Mouse (Mus musculus): ENCODE data around the gene R3hdm4.

The R3hdm4 gene

DNA sequence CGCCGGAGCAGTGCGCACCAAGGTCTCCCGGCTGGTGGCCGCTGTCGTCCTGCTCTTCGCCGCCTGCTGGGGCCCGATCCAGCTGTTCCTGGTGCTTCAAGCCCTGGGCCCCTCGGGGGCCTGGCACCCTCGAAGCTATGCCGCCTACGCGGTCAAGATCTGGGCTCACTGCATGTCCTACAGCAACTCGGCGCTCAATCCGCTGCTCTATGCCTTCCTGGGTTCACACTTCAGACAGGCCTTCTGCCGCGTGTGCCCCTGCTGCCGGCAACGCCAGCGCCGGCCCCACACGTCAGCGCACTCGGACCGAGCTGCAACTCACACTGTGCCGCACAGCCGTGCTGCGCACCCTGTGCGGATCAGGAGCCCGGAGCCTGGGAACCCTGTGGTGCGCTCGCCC lies 564 bp upstream of the R3hdm4 start:
- no peak for DNase-seq

DNA sequence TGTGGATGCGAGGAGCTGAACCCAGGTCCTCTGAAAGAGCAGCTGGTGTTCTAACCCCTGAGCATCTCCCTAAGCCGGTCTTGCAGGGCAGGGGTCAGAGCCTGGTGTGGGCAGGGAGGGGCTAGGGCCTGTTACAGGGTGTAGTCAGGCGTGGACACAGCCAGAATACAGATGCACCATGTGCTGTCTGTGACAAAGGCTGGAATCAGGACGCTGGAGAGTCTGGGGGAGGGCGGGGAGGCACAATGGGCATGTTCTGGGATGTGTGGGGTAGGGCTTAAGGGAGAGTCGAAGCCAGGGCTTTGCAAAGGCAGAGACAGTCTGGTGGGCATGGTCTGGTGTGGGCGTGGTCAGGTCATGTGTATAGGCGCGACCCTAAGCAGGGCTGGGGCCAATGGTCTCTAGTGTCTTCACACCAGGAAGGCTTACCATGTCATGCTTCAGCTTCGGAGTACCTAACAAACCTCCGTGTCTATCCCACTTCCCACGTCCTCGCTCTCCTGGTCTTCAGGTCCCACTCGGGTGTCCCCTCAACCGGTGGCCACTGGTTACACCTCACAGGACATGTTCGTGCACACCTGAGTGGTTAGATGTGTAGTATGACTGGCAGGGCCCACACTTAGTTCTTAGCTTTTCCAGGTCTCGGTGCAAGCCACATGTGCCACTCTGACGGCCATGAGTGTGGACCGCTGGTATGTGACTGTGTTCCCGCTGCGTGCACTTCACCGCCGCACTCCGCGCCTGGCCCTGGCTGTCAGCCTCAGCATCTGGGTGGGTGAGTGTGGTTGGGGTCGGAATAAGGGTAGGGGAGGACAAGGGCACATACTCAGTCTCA lies 735 bp downstream of the R3hdm4 start:
- no peak for DNase-seq

DNA sequence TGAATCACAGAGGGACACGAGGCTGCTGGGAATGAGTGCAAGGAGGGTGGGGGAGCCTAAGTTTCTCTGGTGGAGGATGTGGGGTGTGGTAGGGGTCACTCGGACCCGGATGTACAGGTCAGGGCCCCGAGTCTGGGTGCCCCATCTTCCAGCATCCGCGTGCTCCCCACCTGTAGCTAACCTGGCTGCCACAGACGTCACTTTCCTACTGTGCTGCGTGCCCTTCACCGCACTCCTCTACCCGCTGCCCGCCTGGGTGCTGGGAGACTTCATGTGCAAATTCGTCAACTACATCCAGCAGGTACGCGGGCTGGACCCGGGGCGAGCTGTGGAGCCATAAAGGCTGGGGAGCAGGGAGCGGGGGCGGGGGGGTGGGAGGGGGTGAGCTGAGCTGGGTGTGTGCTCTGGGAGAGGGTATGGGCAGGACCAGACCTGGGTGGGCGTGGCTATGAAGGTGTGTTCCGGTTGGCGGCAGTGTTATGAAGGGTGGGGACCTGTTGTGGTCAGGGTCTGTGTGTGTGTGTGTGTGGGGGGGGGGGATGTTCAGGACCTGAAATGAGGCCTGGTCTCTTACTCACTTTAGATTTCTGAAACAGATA lies 1.7 kb downstream of the R3hdm4 start:
- DNase-seq, result no peak

DNA sequence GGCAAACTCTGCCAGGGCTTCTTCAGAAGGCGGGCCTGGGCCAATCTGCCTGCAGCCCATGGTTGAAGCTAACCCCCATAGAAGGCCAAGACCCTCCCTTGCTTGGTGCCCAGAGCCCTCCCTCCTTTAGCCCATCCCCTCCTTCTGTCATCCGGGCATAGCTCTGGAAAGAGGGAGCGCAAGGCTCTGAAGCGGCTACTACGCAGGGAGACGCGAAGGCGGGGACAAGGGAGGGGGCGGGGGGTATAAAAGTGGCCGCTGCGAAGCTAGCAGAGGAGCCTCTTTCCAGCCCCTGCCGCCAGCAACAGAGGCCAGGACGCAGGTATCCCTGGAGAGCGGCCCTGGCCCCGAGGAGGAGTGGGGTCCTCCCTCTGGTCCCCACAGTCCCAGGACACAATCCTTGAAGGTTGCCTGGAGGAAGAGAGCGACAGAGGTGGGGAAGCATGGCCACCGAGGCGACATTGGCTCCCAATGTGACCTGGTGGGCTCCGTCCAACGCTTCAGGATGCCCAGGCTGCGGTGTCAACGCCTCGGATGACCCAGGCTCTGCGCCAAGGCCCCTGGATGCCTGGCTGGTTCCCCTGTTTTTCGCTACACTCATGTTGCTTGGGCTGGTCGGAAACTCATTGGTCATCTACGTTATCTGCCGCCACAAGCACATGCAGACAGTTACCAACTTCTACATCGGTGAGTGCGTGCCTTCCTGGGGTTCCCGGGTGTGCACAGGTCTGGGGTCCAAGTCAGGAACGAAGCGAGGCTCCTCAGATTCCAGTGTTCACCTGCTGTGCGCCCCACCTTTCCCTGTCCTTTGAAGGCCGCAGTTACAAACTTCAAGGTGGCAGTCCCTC lies 2.6 kb downstream of the R3hdm4 start:
- DNase-seq, result peak; percentile 94

DNA sequence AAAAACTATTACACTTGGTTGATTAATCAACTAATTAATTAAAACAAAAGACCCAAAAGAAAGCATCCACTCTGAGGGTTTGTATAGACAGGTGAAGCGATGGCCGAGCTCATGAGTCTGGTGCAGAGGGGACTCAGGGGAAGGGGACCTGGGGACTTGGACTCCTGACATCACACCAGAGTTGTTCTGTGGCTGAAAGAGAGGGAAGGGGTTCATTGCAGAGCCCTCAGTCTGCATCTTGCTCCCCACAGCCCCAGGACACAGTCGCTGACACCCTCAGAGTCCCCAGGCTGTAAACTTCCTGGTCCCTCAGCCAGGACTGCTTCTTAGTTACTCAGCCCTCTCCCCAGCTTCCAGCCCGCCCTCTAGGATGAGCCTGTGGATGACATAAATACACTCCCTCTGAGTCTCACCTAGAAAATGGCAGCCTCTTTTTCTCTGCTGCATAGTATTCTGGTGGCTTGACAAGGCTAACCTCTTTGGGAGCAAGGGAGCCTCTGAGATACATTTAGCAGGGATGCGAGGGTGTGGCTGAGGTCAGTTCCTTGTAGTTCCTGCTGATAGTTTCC lies 3.4 kb downstream of the R3hdm4 start:
- DNase-seq, result peak; percentile 91

DNA sequence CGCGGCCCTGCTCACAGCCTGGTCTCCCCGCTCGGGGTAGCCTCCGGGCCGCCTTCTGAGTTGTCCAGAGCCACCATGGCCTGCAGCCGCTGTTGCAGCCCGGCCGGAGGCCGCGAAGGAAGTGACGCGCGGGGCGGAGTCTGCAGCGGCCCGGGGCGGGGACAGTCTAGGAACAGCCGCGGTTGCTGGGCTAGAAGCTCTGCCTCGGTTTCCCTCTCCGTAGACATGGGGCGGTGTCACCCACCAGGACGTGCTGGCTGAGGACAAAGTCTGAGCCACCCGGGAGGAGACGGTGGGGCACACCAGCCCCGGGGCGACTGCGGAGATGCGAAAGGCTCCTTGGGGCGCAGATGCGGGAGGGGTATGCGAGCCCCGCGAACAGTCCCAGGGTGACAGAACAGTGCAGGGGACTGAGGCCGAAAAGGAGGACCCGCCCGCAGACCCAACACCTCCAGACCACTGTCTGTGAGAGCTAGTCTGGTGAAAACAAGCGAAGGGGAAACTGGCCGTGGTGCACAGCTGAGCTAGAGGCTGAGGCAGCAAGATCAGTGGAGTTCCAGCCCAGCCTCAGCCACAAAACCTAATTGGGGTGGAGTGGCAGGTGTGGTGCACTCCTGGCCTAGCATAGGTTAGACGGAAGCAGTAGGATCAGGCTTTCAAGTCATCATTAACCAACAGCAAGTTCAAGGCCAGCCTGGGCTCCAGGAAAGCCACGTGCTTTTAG lies 4.0 kb downstream of the R3hdm4 start, which contains the start of gene Kiss1r:
Gene Kiss1r (plus strand): TSS at position 164 of the 724 bp plus-strand sequence.
- DNase-seq, result peak; percentile 99

DNA sequence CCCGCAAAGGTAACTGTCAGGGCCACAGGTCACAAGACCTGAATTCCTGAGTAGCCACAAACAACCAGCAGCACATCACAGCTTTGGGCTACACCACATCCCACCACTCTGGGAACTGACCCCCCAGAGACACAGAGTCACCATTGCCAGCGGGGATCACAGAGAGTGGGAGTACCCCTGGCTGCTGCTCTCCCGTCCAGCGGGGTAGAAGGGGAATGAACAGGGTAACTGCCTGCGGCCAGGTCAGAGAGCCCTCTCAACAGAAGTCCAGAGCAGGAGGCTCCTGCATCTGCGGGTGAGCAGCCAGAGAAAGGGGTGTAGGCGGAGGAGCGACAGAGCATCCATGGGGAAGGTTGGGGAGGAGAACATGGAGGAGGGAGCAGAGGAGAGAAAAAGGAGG lies 4.9 kb downstream of the R3hdm4 start:
- DNase-seq, result peak; percentile 93

DNA sequence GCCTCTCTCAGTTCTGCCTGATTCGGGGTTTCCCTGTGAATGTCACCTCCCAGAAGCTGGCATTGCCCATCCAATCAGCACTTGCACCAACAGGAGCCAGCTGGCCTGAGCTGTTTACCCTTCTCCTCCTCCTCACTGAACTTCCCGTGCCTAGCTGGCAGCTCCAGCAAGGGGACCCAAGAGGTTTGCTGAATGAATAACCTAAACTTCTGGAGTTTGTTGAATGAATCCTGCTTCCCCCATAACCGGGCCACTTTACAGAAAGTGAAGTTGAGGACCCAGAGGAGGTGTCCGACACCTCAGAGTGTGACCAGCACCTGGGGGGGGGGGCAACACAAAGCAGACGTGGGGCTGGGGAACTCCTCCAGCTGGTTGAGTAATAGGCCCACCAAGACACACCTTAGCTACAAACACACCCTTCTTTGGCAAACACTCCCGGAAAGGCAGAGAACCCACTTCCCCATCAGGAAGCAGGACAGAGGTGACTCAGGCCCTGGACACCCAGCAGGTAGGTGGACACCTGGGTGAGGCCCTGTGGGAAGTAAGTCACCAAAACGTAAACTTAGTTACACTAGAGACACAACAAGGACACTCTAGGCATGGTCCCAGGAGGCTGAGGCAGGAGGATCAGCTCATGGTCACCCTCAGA lies 5.9 kb downstream of the R3hdm4 start:
- DNase-seq, result peak; percentile 93

DNA sequence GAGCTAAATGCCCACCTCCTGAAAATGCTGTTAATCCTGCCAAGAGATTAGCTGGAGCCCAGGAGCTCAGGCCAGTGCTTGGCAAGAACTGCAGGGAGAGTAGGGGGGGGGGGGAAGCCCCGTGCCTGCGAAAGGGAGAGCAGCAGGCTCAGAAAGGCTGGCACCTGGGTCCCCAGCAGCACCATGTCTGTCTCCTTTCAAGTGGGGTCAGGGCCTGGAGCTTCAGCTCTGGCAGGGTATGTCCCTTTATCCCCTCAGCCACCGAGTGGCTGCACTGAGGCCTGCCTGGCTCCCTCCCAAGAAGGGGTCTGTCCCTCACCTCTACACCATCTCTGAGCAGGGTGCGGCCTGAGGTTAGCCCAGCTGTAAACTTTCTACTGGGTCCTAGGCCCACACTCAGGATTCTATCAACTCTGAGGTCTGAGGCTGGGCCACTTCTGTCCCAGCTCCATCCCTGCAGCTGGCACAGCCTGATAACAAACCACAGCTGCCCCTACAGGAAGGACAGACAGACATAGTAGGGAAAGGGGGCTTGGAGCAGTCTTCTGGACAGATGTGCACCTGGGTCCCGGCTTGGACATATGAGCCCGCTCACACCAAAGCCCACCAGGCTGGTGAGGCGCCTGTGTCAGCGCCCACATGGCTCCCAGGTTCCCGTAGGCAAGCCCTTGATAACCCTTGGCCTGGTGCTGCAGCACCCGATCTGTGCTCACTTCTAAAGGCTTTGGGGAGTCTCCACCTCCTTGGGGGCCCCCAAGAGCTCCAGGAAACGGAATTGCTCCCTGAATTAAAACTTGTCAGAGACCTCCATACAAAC lies 6.7 kb downstream of the R3hdm4 start:
- DNase-seq, result no peak

DNA sequence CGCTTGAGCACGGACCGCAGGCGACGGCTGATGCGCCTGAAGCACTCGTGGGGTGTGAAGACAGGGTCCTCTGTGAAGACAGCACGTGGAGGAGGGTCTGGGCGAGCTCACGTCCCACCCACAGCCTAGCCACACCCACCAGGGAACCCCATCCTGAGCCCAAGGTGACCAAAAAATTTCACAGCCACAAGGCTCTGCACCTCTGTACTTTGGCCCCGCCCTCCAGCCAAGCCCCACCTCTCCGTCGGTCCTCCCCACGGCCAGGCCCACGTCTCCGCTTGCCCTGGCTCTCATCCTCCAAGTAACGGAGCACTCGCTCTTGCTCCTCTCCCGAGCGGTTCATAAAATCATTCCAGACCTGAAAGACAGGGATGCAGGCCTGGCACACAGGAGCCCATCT lies 8.6 kb downstream of the R3hdm4 start:
- DNase-seq, result no peak

DNA sequence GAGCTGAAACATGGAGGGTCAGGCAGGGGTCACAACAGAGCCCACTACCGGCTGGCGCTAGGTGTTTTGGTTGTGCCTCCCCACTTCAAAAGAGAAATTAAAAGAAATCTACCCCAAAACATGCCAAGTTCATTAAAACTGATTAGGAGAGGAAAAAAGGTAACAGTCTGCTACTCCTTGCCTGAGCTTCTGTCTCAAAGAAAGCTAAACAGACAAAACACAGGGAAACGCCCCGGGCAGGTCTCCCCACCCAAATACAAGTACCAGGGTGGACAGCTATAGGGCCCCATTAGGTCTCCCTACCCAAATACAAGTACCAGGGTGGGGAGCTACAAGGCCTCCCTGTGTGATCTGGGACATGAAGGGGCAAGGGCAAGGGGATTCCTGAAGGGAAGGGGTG lies 10.5 kb downstream of the R3hdm4 start, which contains the start of gene Gm26602:
Gene Gm26602 (plus strand): TSS at position 301 of the 400 bp plus-strand sequence.
- no peak for DNase-seq

DNA sequence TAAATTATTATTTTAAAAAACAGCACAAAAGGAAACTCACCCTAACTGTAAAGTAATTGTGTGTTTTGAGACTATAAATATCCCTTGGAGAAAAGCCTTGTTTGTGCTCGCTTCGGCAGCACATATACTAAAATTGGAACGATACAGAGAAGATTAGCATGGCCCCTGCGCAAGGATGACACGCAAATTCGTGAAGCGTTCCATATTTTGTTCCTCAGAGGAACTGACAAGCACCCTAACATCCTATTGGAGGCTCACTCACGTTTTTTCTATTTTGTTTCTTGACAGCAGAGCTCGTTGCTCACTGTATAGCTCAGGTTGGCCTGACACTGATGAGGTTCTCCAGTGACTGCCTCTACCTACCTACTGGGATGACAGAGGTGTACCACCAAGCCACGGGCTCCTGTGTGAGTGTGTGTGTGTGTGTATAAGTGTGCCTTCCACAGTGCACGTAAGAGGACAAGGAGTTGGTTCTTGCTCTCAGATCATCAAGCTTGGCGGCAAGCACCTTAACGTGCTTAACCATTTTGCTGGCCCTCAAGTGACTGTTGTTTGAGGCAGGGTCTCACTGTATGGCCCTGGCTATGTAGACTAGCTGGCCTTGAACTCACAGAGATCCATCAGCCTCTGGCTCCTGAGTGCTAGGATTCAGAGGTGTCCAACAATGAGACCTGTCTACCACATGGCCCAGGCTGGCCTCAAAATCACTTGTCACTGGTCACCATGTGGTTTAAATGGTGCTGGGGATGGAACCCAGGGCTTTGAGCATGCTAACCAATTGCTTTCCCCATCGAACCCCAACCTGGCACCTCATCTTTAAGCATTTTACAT lies 11.7 kb downstream of the R3hdm4 start:
- peak; percentile 96 for DNase-seq

DNA sequence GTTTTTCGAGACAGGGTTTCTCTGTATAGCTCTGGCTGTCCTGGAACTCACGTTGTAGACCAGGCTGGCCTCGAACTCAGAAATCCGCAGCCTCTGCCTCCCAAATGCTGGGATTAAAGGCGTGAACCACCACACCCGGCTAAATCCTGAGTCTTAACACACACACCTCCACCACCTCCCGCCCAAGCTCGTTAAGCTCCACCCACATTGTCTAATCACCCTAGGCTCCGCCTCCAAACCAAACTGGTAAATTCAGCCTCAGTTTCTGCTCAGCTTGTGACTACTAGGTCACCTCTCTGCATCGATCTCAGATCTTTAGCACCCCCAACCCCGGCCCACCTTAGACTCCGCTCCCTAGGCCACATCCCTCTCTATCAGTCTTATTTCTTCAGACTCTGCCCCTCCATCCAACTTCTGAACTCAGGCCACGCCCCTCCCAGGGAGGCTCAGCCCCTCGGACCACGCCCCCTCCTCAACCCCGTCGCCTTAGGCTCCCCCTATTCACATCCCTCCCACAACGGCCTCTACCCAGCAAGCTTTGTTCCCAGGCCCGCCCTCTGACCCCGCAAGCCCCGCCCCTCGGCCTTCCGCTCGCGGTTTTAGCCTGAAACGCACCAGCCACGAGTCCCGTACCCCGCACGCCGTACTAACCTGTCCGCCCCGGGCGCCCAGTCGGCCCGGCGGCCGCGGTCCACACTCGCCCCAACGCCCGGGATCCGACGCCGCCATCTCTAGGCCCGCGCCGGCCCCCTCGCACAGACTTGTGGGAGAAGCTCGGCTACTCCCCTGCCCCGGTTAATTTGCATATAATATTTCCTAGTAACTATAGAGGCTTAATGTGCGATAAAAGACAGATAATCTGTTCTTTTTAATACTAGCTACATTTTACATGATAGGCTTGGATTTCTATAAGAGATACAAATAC lies 12.6 kb downstream of the R3hdm4 start, which contains the start of gene Med16:
Gene Med16 (minus strand): TSS at position 757 of the 925 bp plus-strand sequence.
- DNase-seq, result peak; percentile 100

DNA sequence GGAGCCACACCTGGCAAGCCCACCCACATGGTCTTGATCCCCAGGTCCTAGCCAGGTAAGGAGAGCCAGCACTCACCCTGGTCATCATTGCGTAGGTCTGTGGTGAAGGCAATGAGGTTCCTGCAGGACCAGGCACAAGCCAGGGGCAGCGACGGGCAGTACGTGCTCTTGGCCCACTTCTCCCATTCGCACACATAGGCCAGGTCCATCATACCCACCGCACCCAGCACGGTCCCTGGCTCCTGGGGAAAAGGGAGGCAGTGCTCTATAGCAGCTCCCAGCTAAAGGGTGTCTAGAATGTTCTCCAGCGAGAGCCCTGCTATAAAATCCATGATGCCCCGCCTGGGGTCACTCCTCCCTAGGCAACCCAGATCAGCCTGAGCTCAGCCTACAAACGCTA lies 13.6 kb downstream of the R3hdm4 start:
- peak; percentile 94 for DNase-seq

DNA sequence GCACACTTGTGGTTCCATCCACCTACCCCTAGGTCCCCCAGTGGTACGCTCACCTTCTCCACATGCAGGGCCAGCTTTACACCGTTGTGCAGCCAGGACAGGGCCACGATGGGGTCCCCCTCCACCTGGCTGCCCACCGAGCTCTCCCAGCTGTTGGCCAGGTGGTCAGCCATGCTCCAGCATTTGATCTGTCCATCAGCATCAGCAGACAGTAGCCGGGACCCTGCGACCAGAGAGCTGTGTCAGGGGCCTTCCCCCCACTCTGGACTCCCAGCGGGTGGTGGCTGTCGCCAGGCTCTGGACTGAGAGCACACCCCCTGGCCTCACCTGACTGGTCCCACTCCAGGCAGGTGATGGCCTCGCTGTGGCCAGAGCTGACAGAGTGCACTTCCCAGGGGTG lies 14.3 kb downstream of the R3hdm4 start:
- DNase-seq, result peak; percentile 94

DNA sequence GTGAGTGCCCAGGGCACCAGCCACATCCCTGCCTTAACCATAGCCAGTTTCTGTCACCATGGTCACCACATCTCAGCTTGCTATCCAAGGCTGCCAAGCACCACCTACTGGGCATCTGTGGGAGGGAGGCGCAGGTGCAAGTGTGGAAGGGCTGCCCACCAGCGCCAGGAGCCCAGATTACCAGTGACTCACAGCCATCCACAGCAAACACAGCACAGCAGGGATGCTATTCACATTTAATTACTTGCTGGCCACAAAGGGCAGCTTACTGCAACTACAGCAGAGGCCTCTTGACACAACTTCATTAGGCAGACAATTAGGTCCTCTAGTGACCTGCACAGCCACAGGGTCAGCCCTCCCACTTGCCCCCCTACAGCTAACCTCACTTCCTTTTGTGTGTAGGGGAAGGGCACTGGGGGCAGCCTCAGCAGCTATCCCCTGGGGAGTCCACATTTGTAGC lies 20.0 kb downstream of the R3hdm4 start:
- DNase-seq, result no peak

DNA sequence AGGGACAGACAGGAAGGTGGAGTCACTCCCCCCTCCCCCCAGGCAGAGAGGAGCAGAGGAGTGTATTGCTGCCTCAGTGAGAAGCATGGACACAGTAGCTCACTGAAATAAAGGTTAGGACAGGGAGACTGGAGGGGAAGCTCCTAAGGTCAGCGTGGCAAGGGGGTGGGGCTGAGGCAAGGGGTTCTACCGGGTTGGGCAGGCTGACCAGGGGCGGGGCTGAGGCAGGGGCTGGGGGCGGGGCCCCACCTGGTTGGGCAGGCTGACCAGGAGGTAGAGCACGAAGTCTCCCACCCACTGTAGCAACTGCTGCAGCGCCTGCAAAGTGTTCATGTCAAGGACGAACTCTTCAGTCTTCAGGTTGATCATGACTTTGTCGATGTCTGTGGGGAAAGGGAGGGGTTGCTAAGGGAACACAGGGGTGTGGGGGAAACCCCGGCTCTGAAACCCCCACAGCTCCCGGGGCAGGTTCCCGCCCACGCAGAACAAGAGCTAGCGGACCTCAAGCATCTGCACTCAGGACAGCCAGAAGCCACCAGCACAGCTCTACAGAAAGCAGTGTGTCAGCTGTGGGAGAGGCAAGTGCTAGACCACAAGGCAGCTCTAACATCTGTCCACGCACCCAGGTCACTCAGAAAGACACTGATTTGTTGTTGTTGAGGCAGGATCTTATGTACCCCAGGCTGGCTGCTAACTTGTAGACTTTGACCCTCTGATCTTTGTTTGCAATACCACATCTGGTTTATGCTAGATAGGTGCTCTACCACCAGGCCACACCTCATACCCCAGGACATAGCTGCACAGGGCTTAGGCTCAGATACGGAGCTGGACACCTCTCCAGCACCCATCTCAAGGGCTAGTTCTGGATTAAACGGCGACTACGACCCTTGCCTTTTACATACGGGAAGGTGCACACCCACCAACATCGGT lies 23.4 kb downstream of the R3hdm4 start:
- no peak for DNase-seq

All from heart, adult 11 months (tissue).